Mouse (Mus musculus): ENCODE results near the gene Ggt5.
A peak's percentile ranks its signal among the peaks of the same experiment; 100 is the strongest.

The Ggt5 gene

DNA sequence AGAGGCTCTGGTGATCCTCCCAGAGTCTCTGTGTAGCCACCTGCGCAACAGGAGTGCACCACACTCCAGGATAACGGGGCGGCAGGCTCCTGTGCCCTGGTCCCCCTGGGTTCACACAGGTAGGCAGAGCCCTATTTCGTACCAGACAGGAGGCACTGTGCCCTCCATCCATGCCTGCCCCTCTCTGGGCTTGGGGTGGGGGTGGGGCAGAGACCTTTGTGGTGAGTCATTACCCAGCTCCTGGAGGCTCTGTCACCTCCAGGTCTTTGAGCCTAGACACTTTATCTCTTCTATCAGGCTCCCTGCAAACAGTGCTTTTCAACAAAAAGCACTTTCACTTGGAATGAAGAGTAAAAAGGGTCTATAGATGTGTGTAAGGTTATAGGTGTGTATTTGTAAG lies 20.3 kb upstream of the Ggt5 start:
- no peak for DNase-seq

DNA sequence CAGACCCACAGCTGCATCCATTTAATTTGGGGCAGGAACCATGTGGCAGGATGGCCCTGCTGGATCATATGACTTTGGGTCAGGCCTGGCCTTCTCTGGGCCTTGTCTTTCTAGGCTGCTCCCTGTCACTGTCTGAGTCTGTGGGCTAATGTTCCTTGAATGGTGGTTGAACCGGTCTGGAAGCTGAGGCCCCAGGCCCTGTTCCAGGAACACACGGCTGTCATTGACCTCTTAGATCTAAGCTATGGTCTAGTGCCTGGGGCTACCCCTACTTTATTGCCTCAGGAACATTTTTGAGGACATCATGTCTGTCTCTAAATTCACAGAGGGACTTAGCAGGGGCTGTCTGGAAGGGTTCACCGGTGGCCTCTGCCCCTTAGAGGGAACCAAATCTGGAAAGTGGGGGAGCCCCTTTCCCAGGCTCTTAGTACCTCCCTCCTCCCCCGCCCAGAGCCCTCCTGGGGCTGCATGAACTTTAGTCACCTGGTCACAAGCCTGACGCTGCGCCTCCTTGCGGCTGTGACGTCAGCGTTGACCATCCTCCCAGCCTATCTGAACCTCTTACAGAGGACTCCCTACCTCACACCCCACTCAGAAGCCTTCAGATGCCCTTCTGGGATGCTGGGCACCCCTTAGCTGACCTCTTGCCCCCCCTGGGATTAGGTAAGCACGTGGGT lies 18.0 kb upstream of the Ggt5 start:
- DNase-seq = no peak

DNA sequence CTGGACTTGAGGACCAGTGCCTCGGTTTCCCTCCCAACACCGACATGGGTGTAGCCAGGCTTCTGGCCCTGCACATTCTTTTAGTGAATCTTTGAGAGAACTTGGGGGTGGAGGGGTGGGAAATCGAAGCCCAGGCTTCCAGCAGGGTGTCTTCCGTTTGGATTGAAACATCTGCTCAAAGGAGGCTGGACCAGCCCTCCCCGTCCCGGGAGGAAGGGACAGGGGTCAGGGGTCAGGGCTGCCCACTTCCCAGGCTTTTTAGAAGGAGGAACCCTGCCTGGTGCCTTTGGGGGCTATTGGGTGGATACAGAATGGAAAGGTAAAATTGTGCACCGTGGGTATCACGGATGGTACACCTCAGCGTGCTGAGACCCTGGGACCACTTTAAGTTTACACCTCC lies 17.2 kb upstream of the Ggt5 start:
- DNase-seq = no peak

DNA sequence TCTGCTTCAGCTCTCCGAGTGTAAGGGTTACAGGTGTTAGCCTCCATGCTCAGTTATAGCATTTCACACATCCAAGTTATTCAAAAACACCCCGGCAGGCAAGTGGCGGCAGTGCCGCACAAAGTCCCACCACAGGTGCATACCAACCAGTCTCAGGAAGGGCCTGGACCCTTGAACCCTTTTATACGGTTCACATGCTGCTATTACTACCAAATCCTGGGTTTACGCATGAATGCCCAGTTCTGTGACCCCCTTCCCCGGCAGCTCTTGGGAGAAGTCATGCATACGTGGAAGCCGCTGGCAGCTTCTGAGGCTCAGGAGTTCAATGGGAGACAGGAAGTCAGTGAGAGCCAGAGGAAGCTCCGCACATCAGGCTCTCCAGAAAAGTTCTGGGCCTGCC lies 16.0 kb upstream of the Ggt5 start:
- no peak for DNase-seq

DNA sequence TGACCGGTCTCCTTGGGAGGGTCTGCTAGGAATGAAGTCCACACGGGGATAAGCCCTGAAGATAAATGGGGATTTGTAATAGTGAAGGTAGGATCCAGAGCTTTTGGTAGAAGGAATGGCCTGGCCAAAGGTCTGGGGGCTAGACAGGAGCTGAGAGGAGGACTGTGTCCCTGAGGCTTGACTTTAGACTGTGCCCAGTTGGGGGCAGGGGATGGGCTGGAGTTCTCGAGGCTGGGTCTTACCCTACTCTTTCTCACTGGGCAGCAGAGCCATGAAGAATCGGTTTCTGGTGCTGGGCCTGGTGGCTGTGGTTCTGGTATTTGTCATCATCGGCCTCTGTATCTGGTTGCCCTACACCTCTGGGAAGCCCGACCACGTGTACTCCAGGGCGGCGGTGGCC lies 15.2 kb upstream of the Ggt5 start:
- DNase-seq = no peak

DNA sequence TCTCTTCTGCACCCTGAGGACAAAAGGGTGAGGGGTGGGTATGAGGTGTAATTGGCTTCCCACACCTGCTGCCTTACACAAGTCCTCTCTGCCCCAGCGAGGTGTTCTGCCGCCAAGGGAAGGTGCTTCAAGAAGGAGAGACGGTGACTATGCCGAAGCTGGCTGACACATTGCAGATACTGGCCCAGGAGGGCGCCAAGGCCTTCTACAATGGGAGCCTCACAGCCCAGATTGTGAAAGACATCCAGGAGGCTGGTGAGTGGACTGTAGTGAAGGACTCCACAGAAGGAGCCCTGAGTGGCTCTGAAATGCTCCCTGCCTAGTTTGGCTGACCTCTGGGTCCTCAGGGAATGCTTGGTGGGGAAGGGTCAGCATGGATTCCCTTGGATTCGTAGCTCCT lies 10.0 kb upstream of the Ggt5 start:
- DNase-seq = no peak

DNA sequence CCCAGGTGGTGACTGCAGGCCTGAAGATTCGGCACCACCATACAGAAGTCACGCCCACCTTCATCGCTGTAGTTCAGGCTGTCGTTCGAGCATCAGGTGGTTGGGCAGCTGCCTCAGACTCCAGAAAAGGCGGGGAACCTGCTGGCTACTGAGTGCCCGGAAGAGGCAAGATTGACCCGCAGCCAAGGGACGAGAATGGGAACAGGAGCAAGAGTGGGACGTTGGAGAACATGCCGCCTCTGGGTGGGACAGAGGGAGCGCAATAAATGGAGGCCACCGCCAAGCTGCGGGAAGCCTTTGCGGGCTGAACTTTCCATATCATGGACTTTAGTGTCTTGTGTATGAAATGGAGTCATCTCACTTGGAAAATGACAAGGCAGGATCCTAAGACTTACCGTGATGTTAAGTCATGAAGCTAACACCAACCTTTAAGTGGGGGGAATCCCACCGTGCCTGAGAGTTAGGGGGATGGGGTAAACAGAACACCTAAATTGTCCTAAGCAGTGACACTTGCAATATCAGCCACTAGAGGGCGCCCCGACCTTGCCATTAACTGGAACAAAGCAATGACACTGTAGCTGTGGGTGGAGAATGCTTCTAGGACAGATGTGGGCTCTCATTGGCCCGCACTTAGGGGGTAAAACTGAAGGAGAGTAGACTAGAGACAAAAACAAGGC lies 3.1 kb upstream of the Ggt5 start:
- DNase-seq = peak; percentile 83 to 87

DNA sequence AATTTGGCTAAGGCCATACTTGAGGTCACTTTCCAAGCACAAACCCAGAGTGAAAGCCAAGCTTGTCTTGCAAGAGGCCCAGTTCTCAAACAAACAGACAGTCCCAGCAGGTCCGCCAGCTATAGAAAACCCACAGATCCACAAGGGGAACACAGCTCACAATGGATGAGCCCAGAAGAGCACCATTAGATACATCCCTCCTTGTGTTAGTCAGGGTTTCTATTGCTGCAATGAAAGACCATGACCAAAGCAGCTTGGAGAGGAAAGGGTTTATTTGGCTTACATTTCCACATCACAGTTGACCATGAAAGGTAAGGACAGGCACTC lies 2.6 kb upstream of the Ggt5 start:
- no peak for DNase-seq

DNA sequence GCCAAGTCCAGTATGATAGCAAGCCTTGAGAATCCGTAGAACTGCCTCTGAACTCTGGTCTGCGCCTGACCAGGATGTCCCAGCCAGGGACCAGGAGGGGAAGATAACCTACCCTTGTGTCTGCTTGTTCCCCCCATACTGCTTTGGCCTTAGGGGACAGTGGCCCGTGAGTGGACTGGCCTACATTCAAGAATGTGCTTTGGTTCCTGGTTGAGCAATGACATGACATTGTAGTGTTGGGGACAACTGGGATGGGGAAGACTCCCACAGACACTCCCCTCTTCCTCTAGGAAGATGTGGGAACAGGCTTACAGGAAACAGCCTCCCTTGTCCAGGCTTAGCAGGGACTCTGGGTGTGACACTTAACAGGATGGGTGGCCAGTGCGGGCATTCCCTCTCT lies 1.4 kb upstream of the Ggt5 start:
- DNase-seq = peak in 1 of 2 experiments; percentile 36

DNA sequence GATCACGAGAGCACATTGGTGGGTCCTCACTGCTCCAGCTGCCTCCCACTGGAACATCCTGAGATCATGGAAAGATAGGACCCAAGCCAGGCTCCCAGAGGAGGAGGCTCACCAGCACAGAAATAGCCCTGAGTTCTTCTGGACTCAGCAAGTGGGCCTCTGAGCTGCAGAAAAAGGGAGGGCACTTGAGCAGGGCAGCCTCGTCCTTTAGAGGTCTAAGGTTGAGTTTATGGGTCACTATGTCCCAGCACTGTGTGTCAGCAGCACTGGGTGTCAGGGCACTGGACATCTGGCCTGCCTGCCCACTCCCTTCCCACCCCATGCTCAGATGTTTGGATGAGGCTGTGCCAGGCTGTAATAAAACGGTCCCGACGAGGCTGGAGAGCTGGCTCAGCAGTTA lies 804 bp upstream of the Ggt5 start:
- peak; percentile 35 to 56 for DNase-seq

DNA sequence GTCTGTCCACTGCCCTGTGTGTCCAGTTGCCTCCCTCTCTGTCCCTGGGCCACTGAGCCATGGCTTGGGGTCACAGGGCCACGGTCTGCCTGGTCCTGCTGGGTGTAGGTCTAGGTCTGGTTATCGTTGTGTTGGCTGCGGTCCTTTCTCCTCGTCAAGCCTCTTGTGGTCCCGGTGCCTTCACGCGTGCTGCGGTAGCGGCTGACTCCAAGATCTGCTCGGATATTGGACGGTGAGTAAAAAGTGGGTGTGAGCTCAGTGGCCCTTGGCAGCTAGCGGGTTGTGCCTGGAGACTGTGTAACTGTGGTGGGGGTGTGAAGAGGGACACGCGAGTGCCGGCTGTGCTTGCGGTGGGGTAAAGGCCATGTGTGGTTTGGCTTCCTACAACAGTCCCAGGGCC lies 511 bp downstream of the Ggt5 start:
- peak; percentile 30 to 51 for DNase-seq

DNA sequence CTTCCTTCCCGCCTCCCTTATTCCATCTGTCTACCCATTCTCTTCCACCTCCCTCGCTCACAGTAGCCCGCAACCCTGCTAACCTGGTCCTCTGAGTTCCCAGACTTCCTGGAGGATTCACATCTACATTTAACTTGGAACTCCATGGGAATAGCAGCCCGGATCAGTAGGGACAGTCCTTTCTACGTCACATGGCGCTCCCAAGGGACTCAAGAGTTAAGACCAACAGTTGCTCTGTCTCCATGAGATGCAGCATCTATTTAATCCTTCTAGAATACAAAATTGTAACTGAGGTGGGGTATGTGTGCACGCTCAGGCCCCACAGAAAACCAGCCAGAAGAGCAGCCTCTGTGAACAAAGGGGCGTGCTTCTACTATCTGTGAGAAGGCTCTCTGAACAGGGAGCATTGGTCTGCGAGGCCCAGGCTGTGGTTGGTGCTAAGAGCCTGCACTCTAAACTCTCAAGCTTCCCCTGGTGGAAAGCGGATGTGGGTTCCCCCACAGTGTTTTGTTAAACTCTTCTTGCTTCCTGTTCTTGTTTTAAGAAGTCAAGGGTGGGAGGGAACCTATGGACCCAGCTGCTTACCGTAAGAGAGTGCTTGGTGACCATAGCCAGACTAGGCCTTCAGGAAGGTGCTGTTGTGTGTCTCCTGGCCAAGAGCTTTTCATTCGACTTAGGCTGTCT lies 2.2 kb downstream of the Ggt5 start:
- peak; percentile 77 to 81 for DNase-seq

DNA sequence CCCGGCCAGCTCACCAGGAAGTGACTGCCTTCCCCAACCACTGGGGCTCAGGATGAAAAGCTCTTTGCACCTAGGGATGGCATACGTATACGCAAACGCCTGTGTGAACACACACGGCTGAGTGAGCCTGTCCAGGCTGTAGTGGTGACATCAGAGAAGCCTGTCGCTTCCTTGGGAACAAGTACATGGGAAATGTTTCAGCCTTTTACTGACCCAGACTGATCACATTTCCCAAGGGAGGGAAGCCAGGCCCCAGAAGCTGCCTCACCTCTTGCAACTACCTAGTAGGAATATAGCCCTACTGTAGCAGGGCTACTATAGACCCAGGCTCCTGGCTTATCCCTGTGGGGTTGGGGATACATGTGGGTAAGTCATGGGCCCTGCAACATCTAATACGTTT lies 3.4 kb downstream of the Ggt5 start:
- DNase-seq = no peak

DNA sequence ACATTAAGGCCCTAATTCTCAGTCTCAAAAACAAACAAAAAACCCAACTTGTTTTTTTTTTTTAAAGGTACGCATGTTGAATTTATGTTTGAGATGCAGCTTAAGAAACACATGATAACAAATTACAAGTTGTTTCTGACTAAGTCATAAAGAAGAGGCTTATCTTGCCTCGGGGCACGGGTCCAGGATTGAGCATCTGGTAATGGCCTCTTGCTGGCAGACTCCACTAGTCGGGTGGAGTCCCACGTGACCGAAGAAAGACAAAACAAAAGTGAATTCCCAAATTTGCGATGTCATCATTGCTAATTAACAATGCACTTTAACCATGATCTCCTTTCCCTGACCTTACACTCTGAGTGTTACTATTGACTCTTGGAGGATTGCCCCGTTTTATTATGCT lies 6.8 kb downstream of the Ggt5 start:
- peak; percentile 48 to 55 for DNase-seq

DNA sequence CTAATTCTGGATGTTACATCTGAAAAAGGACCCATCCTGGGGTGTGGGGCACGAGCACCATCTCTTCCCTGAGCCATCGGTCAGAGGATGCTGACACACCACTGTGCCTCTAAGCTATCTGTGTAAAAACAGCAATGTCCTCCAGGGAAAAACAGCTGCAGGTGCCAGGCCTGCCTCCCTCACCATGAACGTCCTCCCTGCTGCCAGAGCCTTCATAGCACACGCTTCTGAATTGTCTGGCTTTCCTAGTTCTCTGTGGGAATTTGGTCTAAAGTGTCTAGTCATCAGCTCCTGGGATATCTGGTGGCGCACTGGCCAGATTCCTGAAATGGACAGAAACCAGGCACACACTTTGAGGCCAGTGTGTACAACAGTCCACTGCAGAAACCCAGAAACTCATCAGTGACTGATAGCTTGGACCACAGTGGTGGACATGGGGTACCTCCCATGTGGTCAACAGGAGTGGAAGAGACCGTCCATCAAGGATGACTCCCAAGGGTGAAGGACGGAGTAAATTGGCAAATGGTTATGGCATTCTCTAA lies 11.1 kb downstream of the Ggt5 start:
- DNase-seq = no peak

DNA sequence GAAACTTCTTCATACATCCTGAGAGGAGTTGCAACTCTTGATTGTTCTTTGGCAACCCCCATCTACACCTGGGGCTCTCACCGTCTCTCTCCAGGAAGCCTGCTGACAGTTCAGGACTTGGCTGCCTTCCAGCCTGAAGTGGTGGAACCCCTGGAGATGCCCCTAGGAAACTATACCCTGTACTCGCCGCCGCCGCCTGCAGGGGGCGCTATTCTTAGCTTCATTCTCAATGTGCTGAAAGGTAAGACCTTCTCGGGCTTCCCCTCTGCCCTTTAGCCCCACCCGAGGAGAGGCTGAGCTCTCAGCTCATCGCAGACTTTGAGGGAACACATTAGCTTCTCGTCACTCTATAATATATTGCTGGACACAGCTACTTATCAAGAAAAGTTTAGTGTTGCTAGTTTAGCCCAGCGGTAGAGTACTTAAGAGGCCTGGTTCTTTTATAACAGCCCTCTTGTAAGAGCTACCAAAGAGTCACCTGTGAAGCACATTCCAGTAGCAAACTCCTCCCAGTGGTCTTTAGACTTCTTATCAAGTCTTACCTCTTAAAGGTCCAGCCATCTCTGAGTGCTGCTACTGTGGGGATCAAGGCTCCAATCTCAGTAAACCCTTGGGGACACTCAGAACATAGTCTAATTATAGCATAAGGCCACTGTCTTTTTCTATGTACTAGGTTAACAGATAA lies 16.2 kb downstream of the Ggt5 start:
- DNase-seq = no peak

DNA sequence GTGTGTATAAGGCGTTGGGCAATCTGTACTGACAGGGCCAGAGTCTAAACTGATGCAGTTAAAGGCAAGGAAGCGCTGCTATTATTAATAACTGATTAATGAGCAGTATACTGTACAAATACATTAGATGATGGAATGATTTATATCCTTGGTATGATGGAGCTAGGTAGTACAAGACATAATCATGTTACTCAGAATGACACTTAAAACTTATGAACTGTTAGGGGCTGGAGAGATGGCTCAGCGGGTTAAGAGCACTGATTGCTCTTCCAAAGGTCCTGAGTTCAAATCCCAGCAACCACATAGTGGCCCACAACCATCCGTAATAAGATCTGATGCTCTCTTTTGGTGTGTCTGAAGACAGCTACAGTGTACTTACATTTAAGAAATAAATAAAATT lies 18.1 kb downstream of the Ggt5 start:
- no peak for DNase-seq

DNA sequence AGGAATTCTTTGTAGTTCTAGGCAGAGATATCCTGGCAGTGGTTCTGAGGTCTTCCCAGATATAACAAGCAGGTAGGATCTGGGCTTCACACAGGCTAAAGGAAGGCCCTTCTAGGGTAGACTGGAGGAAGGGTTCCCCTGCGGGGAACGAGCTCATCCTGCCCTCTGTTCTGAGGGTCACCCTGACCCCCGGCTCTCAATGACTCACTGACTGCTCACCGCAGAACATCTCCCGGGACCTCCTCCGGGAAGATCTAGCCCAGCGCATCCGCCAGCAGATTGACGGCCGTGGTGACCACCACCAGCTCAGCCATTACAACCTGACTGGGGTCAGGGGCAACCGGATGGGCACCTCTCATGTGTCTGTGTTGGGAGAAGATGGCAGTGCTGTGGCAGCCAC lies 19.8 kb downstream of the Ggt5 start:
- no peak for DNase-seq

DNA sequence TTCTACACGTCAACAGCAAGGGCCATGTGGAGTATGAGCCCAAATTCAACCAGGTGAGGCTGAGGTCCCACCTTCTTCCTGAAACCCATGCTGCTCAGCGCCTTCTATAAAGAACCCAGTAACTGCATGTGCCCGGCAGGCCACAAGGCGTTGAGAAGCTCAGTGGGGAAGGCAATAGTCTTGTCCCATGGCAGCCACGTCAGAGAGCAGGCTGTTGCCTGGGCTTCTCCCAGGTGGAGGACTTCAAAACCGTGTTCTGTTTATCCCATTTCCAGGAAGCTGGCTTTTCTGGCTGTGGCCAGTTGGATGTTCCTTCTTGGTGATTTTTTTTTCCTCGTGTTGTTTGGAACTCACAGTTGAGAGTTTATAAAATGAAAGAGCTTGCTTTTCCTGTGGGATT lies 21.3 kb downstream of the Ggt5 start:
- DNase-seq = no peak

DNA sequence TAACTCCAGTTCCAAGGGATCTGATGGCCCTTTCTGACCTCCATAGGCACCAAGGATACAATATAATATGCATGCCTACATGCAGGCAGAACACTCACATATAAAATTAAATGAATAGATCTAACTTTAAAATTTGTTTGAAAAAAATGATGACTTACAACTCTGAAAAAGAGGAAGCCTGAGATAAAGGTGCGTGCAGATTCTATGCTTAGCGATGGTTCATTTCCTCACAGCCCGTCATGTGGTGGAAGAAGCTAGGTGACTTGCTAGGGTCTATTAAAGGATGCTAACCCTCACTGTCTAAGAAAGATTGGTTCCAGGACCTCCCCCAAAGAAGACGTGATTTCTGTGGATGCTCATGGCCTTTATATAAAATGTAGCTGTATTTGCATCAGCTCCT lies 26.9 kb downstream of the Ggt5 start:
- no peak for DNase-seq

DNA sequence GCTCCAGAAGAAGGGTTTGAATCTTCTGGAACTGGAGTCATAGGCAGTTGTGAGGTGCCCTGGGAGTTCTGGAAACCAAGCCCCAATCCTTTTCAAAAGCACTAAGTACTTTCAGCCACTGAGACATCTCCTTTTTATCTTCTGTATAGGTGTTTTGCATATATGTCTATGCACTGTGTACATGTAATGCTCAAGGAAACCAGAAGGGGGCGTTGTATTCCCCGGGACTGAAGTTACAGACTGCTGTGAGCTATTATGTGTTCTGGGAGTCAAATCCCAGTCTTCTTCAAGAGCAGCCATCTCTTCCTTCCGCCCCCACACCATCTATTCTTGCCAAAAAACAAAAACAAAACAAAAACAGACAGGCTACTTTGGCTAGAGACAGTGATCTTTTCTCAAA lies 31.7 kb downstream of the Ggt5 start:
- no peak for DNase-seq

DNA sequence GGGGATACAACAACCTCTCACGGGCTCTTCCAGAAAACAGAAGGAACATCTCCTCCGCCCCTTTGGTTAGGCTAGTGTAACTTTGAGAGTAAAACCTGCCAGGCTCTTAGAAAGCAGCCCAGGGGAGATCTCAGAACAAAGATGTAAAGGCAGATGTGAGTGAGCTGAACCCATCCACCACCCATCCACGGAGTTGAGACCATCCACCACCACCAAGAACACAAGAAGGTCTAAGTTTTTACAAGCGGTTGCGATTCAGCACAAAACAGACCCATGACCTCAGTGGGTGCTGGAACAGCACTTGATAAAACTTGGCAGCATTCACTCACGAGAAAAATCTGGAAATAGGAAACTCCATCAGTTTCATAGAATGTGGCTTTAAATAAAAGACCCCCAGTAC lies 36.8 kb downstream of the Ggt5 start:
- DNase-seq = peak in 1 of 2 experiments; percentile 2

DNA sequence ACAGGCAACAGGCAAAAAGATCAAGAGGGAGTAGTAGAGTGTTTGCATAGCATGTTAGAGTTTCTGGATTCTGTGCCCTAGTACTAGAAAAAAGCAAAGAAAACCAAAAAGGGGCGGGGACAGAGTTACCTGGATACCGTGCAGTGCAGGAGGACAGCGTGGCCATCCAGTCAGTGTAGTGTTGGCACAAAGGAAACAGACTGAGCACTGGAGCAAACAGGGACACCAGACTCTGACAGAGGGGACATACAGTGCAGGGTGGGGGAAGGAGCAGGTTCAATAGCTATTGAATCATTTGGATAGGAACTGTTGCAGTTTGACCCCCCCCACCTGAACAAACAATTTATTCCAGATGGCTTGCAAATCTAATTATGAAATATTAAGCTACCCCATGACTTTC lies 37.9 kb downstream of the Ggt5 start:
- peak; percentile 32 to 58 for DNase-seq

DNA sequence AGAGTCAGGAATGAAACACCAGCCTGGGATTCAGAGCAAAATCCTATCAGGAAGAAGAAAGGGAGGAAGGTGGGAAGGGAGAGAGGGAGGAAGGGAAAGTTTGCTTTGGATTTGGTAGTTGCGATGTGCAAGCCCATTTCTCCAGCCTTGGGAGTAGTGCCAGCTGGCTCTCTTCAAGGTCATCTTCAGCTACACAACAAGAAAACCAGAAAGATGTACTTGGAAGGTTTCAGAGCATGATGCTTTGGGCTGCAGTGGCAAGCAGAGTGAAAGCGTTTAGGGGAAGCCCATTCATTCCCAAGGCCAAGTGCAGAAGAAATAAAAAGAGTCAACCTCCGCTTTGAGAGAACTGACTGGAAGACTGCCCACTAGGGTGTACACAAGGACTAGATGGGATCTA lies 38.4 kb downstream of the Ggt5 start:
- peak in 1 of 2 experiments; percentile 5 for DNase-seq

Measured in lung, adult 18-20 months (tissue).